Mouse (Mus musculus) embryonic facial prominence, embryonic 14.5 days (tissue): ENCODE data around the gene Nup88. TPM values are rescaled to one million over a fixed set of nuclear protein-coding genes. Genes with fewer than 3 reads are reported as not detected.
A peak's percentile ranks its signal among the peaks of the same experiment; 100 is the strongest.

Experiments used
- ATAC-seq: fragments of 200-750 bp; cut with Nextera tagmentation; 2 replicates; pipeline ENCODE4 v1.8.0; 2017; ENCODE audit warnings: low read depth, moderate number of reproducible peaks, moderate TSS enrichment
- DNase-seq: peaks from one replicate; pipeline ENCODE4 v3.0.0-alpha.2; 2015; ENCODE audit warnings: low spot score
- H3K27ac ChIP-seq: fragments of 300-500 bp; sonication (generic); replicated peaks from 2 replicates; pipeline ENCODE4 v1.5.1; 2014; ENCODE audit warnings: low read depth, mild to moderate bottlenecking, low read length, moderate library complexity
- H3K27me3 ChIP-seq: fragments of 300-500 bp; sonication (generic); replicated peaks from 2 replicates; pipeline ENCODE4 v1.6.1; 2014; ENCODE audit warnings: low read length; ENCODE audit not compliant: control insufficient read depth, insufficient read depth
- H3K36me3 ChIP-seq: fragments of 300-500 bp; sonication (generic); 2 replicates; pipeline ENCODE4 v1.6.1; 2014; ENCODE audit warnings: low read length, mixed read lengths; ENCODE audit not compliant: control insufficient read depth, insufficient read depth
- H3K4me1 ChIP-seq: fragments of 300-500 bp; sonication (generic); 2 replicates; pipeline ENCODE4 v1.6.1; 2014; ENCODE audit warnings: antibody characterized with exemption, low read length; ENCODE audit not compliant: control insufficient read depth, insufficient read depth
- H3K4me2 ChIP-seq: fragments of 300-500 bp; sonication (generic); 2 replicates; pipeline ENCODE4 v1.6.1; 2014; ENCODE audit warnings: low read depth, mild to moderate bottlenecking, low read length, moderate library complexity, mixed read lengths
- H3K4me3 ChIP-seq: fragments of 300-500 bp; sonication (generic); 2 replicates; pipeline ENCODE4 v1.5.1; 2014; ENCODE audit warnings: low read depth, mild to moderate bottlenecking, low read length
- H3K9ac ChIP-seq: fragments of 300-500 bp; sonication (generic); 2 replicates; pipeline ENCODE4 v1.6.1; 2014; ENCODE audit warnings: low read depth, mild to moderate bottlenecking, low read length, moderate library complexity, mixed read lengths
- H3K9me3 ChIP-seq: fragments of 300-500 bp; sonication (generic); 2 replicates; pipeline ENCODE4 v1.6.1; 2016; ENCODE audit warnings: low read length; ENCODE audit not compliant: control insufficient read depth
- WGBS: fragments of 180-500 bp; shearing (Covaris S2); extraction: QIAGEN DNeasy Blood & Tissue Kit; methylation state at CpG from one replicate; pipeline ENCODE4 v1.1.7; 2014; 5-methylcytosine and 5-hydroxymethylcytosine counted together
- polyA plus RNA-seq: library from polyadenylated mRNA; unstranded; fragments of >200 nt; fragmentation: Nextera tagmentation; extraction: Ambion mirVana; gene quantifications from 2 replicates; pipeline ENCODE4 v1.2.1, GENCODE M21; 2014

Gene Nup88
- polyA plus RNA-seq, 1 experiment from 2014 or later = 118 TPM

- ATAC-seq (no peak), DNase-seq (no peak)
- H3K9ac ChIP-seq = no peak overlapping the region
- H3K36me3 ChIP-seq = peaks cover 94% of the 10 kb centered on the region
- no peaks in the 10 kb centered on the region for H3K9me3 ChIP-seq
- H3K4me3 ChIP-seq = no peak overlapping the region
- WGBS = 87% methylated on average over 4 of the region's 4 CpGs
- H3K4me1 ChIP-seq = no peaks in the 10 kb centered on the region
- no peak overlapping the region for H3K27ac ChIP-seq
- no peaks in the 10 kb centered on the region for H3K27me3 ChIP-seq
- no peak overlapping the region for H3K4me2 ChIP-seq
These were observed 24.6 kb downstream of the Nup88 start for GRCm38 (mm10) chr11:70944935-70945817.

GRCm38 (mm10) chr11:70943651-70944050 lies 26.1 kb downstream of the Nup88 start:
- no peak overlapping the region for H3K4me3 ChIP-seq
- H3K9me3 ChIP-seq = no peaks in the 10 kb centered on the region
- no peaks in the 10 kb centered on the region for H3K27me3 ChIP-seq
- H3K4me1 ChIP-seq = no peaks in the 10 kb centered on the region
- DNase-seq = no peak
- peaks cover 92% of the 10 kb centered on the region for H3K36me3 ChIP-seq
- H3K9ac ChIP-seq = no peak overlapping the region
- no peak overlapping the region for H3K27ac ChIP-seq
- 93% methylated on average over 7 of the region's 7 CpGs for WGBS
- no peak for ATAC-seq
- no peak overlapping the region for H3K4me2 ChIP-seq

GRCm38 (mm10) chr11:70942596-70942995 lies 27.2 kb downstream of the Nup88 start:
- Histone ChIP-seq H3K9ac (no peak overlapping the region), H3K4me2 (no peak overlapping the region), H3K4me1 (no peaks in the 10 kb centered on the region), H3K27me3 (no peaks in the 10 kb centered on the region), H3K4me3 (no peak overlapping the region), H3K27ac (no peak overlapping the region), H3K36me3 (peaks cover 89% of the 10 kb centered on the region), H3K9me3 (no peaks in the 10 kb centered on the region)
- DNase-seq = no peak
- no peak for ATAC-seq
- 78% methylated on average over 1 of the region's 1 CpGs for WGBS

GRCm38 (mm10) chr11:70935316-70935715 lies 34.5 kb downstream of the Nup88 start:
- Histone ChIP-seq H3K27me3 (no peaks in the 10 kb centered on the region), H3K4me3 (no peak overlapping the region), H3K36me3 (peaks cover 65% of the 10 kb centered on the region), H3K9me3 (no peaks in the 10 kb centered on the region), H3K4me2 (no peak overlapping the region), H3K9ac (no peak overlapping the region), H3K4me1 (no peaks in the 10 kb centered on the region), H3K27ac (no peak overlapping the region)
- DNase-seq (no peak), ATAC-seq (no peak)
- WGBS = 94% methylated on average over 7 of the region's 7 CpGs

- Histone ChIP-seq H3K9ac (no peak overlapping the region), H3K36me3 (peaks cover 48% of the 10 kb centered on the region), H3K27me3 (no peaks in the 10 kb centered on the region), H3K4me1 (no peaks in the 10 kb centered on the region), H3K9me3 (no peaks in the 10 kb centered on the region), H3K27ac (no peak overlapping the region), H3K4me2 (no peak overlapping the region), H3K4me3 (no peak overlapping the region)
- ATAC-seq = no peak
- DNase-seq = peak; percentile 5
- 79% methylated on average over 5 of the region's 5 CpGs for WGBS
These were observed 38.3 kb downstream of the Nup88 start for GRCm38 (mm10) chr11:70931461-70931860.

GRCm38 (mm10) chr11:70919524-70919923 lies 50.2 kb downstream of the Nup88 start:
- H3K27ac ChIP-seq = no peak overlapping the region
- no peak overlapping the region for H3K4me2 ChIP-seq
- 91% methylated on average over 4 of the region's 4 CpGs for WGBS
- H3K4me3 ChIP-seq = no peak overlapping the region
- peaks cover 60% of the 10 kb centered on the region for H3K36me3 ChIP-seq
- no peak overlapping the region for H3K9ac ChIP-seq
- H3K9me3 ChIP-seq = no peaks in the 10 kb centered on the region
- H3K27me3 ChIP-seq = no peaks in the 10 kb centered on the region
- DNase-seq = no peak
- no peak for ATAC-seq
- H3K4me1 ChIP-seq = no peaks in the 10 kb centered on the region

GRCm38 (mm10) chr11:70917896-70918295 lies 51.9 kb downstream of the Nup88 start:
- ATAC-seq (no peak), DNase-seq (no peak)
- no peaks in the 10 kb centered on the region for H3K27me3 ChIP-seq
- no peak overlapping the region for H3K4me3 ChIP-seq
- no peaks in the 10 kb centered on the region for H3K9me3 ChIP-seq
- H3K9ac ChIP-seq = no peak overlapping the region
- 85% methylated on average over 2 of the region's 2 CpGs for WGBS
- peaks cover 50% of the 10 kb centered on the region for H3K36me3 ChIP-seq
- no peak overlapping the region for H3K27ac ChIP-seq
- H3K4me2 ChIP-seq = no peak overlapping the region
- H3K4me1 ChIP-seq = no peaks in the 10 kb centered on the region

GRCm38 (mm10) chr11:70911920-70912319 lies 57.9 kb downstream of the Nup88 start:
- Histone ChIP-seq H3K9me3 (no peaks in the 10 kb centered on the region), H3K27me3 (no peaks in the 10 kb centered on the region), H3K9ac (no peak overlapping the region), H3K27ac (no peak overlapping the region), H3K4me3 (no peak overlapping the region), H3K36me3 (peaks cover 52% of the 10 kb centered on the region), H3K4me1 (no peaks in the 10 kb centered on the region), H3K4me2 (no peak overlapping the region)
- ATAC-seq (no peak), DNase-seq (no peak)
- WGBS = 89% methylated on average over 1 of the region's 1 CpGs

GRCm38 (mm10) chr11:70911323-70911722 lies 58.5 kb downstream of the Nup88 start:
- no peak for ATAC-seq

More at GRCm38 (mm10) chr11:70911323-70911722, 58.5 kb downstream of the Nup88 start:
- Histone ChIP-seq H3K4me3 (no peak overlapping the region), H3K27ac (no peak overlapping the region), H3K4me1 (no peaks in the 10 kb centered on the region), H3K36me3 (peaks cover 55% of the 10 kb centered on the region), H3K27me3 (no peaks in the 10 kb centered on the region), H3K9me3 (no peaks in the 10 kb centered on the region), H3K9ac (no peak overlapping the region), H3K4me2 (no peak overlapping the region)
- WGBS = 96% methylated on average over 3 of the region's 3 CpGs
- no peak for DNase-seq
